Mouse (Mus musculus) intestine, postnatal 0 days (tissue): ENCODE results near the gene Grin2a. TPM values are rescaled to one million over a fixed set of nuclear protein-coding genes. Genes with fewer than 3 reads are reported as not detected.

Experiments used
- ATAC-seq: fragments of 200-750 bp; cut with Nextera tagmentation; 2 replicates; pipeline ENCODE4 v1.8.0; 2017; ENCODE audit warnings: mild to moderate bottlenecking, moderate TSS enrichment, moderate library complexity
- H3K27ac ChIP-seq: fragments of 300-500 bp; sonication (generic); 2 replicates; pipeline ENCODE4 v1.5.1; 2014; ENCODE audit warnings: mild to moderate bottlenecking, low read depth, low read length, moderate library complexity
- H3K27me3 ChIP-seq: fragments of 300-500 bp; sonication (generic); replicated peaks from 2 replicates; pipeline ENCODE4 v1.6.1; 2014; ENCODE audit warnings: low read length, mixed read lengths; ENCODE audit not compliant: control insufficient read depth, insufficient read depth
- H3K36me3 ChIP-seq: fragments of 300-500 bp; sonication (generic); 2 replicates; pipeline ENCODE4 v1.6.1; 2014; ENCODE audit warnings: mild to moderate bottlenecking, moderate library complexity; ENCODE audit not compliant: control insufficient read depth, insufficient read depth
- H3K4me1 ChIP-seq: fragments of 300-500 bp; sonication (generic); replicated peaks from 2 replicates; pipeline ENCODE4 v1.6.1; 2014; ENCODE audit warnings: antibody characterized with exemption, low read length, mixed read lengths; ENCODE audit not compliant: control insufficient read depth, insufficient read depth
- H3K4me2 ChIP-seq: fragments of 300-500 bp; sonication (generic); replicated peaks from 2 replicates; pipeline ENCODE4 v1.6.1; 2014; ENCODE audit warnings: low read depth, mild to moderate bottlenecking, moderate library complexity
- H3K4me3 ChIP-seq: fragments of 300-500 bp; sonication (generic); 2 replicates; pipeline ENCODE4 v1.5.1; 2014; ENCODE audit warnings: low read depth, low read length
- H3K9ac ChIP-seq: fragments of 300-500 bp; sonication (generic); 2 replicates; pipeline ENCODE4 v1.6.1; 2014; ENCODE audit warnings: mild to moderate bottlenecking, low read depth, low read length
- H3K9me3 ChIP-seq: fragments of 300-500 bp; sonication (generic); 2 replicates; pipeline ENCODE4 v1.6.1; 2016; ENCODE audit warnings: mixed run types; ENCODE audit not compliant: control insufficient read depth
- CTCF ChIP-seq: sonication (generic); IDR thresholded peaks from 2 replicates; pipeline ENCODE4 v1.5.1; 2016; ENCODE audit warnings: low read depth, mild to moderate bottlenecking, control low read depth, antibody characterized with exemption, moderate library complexity
- WGBS: fragments of 180-500 bp; shearing (Covaris S2); extraction: QIAGEN DNeasy Blood & Tissue Kit; methylation state at CpG from one replicate; pipeline ENCODE4 v1.1.7; 2014; 5-methylcytosine and 5-hydroxymethylcytosine counted together
- polyA plus RNA-seq: library from polyadenylated mRNA; unstranded; fragments of >200 nt; fragmentation: Nextera tagmentation; extraction: Ambion mirVana; gene quantifications from 2 replicates; pipeline ENCODE4 v1.2.1, GENCODE M21; 2015

The Grin2a gene
- polyA plus RNA-seq, 1 experiment from 2014 or later = not detected

DNA sequence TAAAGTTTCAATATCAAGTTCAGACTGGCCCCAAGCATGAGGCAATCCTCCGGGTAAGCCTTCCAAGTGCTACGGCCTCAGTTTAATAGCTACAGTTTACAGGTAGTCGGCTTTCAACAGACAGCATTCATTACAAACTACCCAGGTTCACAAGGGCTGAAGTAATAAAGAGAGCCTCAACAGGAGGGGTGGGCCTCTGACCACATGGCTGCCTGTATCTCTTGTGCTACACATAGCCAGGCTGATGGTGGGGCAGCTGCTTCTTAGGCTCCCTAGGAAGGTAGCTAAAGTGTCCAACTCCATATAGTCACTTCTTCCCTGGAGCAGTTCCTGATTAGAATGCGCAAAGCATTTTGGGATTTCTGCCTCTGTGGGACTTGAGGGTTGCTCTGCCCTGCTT is 109.2 kb downstream of the Grin2a start:
- 71% methylated on average over 4 of the region's 4 CpGs for WGBS
- H3K4me2 ChIP-seq = no peak overlapping the region
- no peak overlapping the region for H3K4me3 ChIP-seq
- no peak for ATAC-seq
- no peak overlapping the region for H3K9ac ChIP-seq
- no peak for TF ChIP-seq CTCF
- no peak overlapping the region for H3K27ac ChIP-seq
- H3K36me3 ChIP-seq = no peaks in the 10 kb centered on the region
- no peaks in the 10 kb centered on the region for H3K4me1 ChIP-seq
- no peaks in the 10 kb centered on the region for H3K9me3 ChIP-seq
- no peaks in the 10 kb centered on the region for H3K27me3 ChIP-seq

- no peak for TF ChIP-seq CTCF
- 90% methylated on average over 2 of the region's 2 CpGs for whole genome bisulfite sequencing
These were observed 111.2 kb downstream of the Grin2a start for GRCm38 (mm10) chr16:9884141-9884540.

DNA sequence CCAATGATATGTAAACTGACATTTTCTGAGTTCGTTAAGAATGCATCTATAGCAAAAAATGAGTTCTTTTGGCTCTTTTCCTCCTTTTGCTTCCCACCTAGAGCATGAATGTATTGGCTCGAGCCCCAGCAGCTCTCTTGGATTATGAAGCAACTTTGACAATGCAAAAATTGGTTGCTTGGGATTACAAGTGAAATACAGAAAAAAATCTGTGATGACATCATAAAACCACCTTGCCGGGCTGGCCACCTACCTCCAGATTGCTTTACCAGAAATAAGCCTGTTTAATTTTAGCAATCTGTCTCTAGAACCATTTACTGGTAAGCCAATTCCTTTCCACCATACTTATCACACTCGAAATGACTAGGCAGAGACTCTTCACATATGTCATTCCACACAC is 112.9 kb downstream of the Grin2a start:
- 79% methylated on average over 4 of the region's 4 CpGs for WGBS
- H3K4me1 ChIP-seq = no peaks in the 10 kb centered on the region
- H3K4me3 ChIP-seq = no peak overlapping the region
- H3K27me3 ChIP-seq = no peaks in the 10 kb centered on the region
- no peaks in the 10 kb centered on the region for H3K9me3 ChIP-seq
- no peak overlapping the region for H3K4me2 ChIP-seq
- no peak overlapping the region for H3K27ac ChIP-seq
- no peak overlapping the region for H3K9ac ChIP-seq
- no peaks in the 10 kb centered on the region for H3K36me3 ChIP-seq
- no peak for ATAC-seq
- no peak for TF ChIP-seq CTCF

More at GRCm38 (mm10) chr16:9884141-9884540, 111.2 kb downstream of the Grin2a start:
- no peaks in the 10 kb centered on the region for H3K36me3 ChIP-seq
- H3K9me3 ChIP-seq = no peaks in the 10 kb centered on the region
- no peak overlapping the region for H3K9ac ChIP-seq
- no peaks in the 10 kb centered on the region for H3K4me1 ChIP-seq
- ATAC-seq = no peak
- no peak overlapping the region for H3K4me2 ChIP-seq
- no peak overlapping the region for H3K27ac ChIP-seq
- H3K4me3 ChIP-seq = no peak overlapping the region
- no peaks in the 10 kb centered on the region for H3K27me3 ChIP-seq

- H3K36me3 ChIP-seq = no peaks in the 10 kb centered on the region
- WGBS = 64% methylated on average over 4 of the region's 4 CpGs
- H3K4me3 ChIP-seq = no peak overlapping the region
- H3K4me2 ChIP-seq = no peak overlapping the region
- no peaks in the 10 kb centered on the region for H3K9me3 ChIP-seq
- H3K27me3 ChIP-seq = no peaks in the 10 kb centered on the region
- no peak for TF ChIP-seq CTCF
- ATAC-seq = no peak
- no peaks in the 10 kb centered on the region for H3K4me1 ChIP-seq
- H3K9ac ChIP-seq = no peak overlapping the region
- no peak overlapping the region for H3K27ac ChIP-seq
These were observed 122.4 kb downstream of the Grin2a start for GRCm38 (mm10) chr16:9873001-9873400.

GRCm38 (mm10) chr16:9865710-9866109 is 129.7 kb downstream of the Grin2a start:
- Histone ChIP-seq H3K27ac (no peak overlapping the region), H3K9ac (no peak overlapping the region), H3K4me3 (no peak overlapping the region), H3K27me3 (no peaks in the 10 kb centered on the region), H3K9me3 (no peaks in the 10 kb centered on the region), H3K36me3 (no peaks in the 10 kb centered on the region), H3K4me2 (no peak overlapping the region), H3K4me1 (no peaks in the 10 kb centered on the region)
- TF ChIP-seq CTCF = peak; percentile 31; the same call in 1 of the 2 replicates
- 66% methylated on average over 3 of the region's 3 CpGs for WGBS
- no peak for ATAC-seq

- Histone ChIP-seq H3K27ac (no peak overlapping the region), H3K27me3 (no peaks in the 10 kb centered on the region), H3K36me3 (no peaks in the 10 kb centered on the region), H3K9me3 (no peaks in the 10 kb centered on the region), H3K9ac (no peak overlapping the region), H3K4me1 (no peaks in the 10 kb centered on the region), H3K4me2 (no peak overlapping the region), H3K4me3 (no peak overlapping the region)
- no peak for ATAC-seq
- 73% methylated on average over 4 of the region's 4 CpGs for WGBS
- no peak for TF ChIP-seq CTCF
These were observed 130.3 kb downstream of the Grin2a start for GRCm38 (mm10) chr16:9865039-9865438.

DNA sequence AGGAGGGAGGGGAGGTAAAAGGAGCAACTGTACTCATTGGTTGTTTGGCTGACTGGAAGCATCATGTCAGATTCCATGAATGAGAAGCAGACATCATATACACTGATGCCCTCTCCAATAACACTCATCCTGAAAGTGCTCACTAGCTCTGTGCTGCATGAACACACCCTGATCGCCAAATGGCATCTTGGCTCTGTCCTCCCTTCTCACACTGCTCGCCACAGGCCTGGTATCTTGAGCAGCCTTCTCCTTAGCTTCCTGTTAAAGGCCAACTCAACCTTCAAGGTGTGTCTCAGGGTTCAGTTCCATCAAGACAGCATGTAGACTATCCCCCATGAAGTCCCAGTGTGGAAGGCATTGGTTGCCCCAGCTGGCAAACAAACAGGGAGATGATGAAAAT is 137.6 kb downstream of the Grin2a start:
- TF ChIP-seq CTCF = no peak
- no peak overlapping the region for H3K4me3 ChIP-seq
- WGBS = 83% methylated on average over 2 of the region's 2 CpGs
- H3K4me2 ChIP-seq = no peak overlapping the region
- no peak for ATAC-seq
- no peaks in the 10 kb centered on the region for H3K9me3 ChIP-seq
- no peaks in the 10 kb centered on the region for H3K27me3 ChIP-seq
- no peaks in the 10 kb centered on the region for H3K4me1 ChIP-seq
- H3K9ac ChIP-seq = no peak overlapping the region
- no peaks in the 10 kb centered on the region for H3K36me3 ChIP-seq
- no peak overlapping the region for H3K27ac ChIP-seq
